Mouse (Mus musculus) brain, embryonic 14.5 days (tissue): ENCODE results near the gene P3h4. TPM values are rescaled to one million over a fixed set of nuclear protein-coding genes. Genes with fewer than 3 reads are reported as not detected.

Experiments
- DNase-seq: peaks from one replicate; pipeline ENCODE4 v3.0.0-alpha.2; 2011; ENCODE audit warnings: low read depth
- CTCF ChIP-seq: fragments of 200-500 bp; IDR thresholded peaks from 2 replicates; pipeline ENCODE4 v1.5.1; 2012; ENCODE audit warnings: inconsistent platforms, mild to moderate bottlenecking, moderate library complexity, borderline replicate concordance; ENCODE audit not compliant: insufficient read depth, insufficient read length; ENCODE audit errors: extremely low read depth
- POLR2A ChIP-seq: fragments of 200-500 bp; IDR thresholded peaks from 2 replicates; pipeline ENCODE4 v1.6.1; 2012; ENCODE audit warnings: mild to moderate bottlenecking, inconsistent platforms, borderline replicate concordance; ENCODE audit not compliant: poor library complexity, insufficient read depth, insufficient read length, severe bottlenecking; ENCODE audit errors: extremely low read depth
- polyA plus RNA-seq: library from polyadenylated mRNA; depleted of rRNA; stranded (reverse); fragments of >200 nt; gene quantifications from 2 replicates; pipeline ENCODE4 v1.2.3, GENCODE M21; 2012

Gene P3h4
- polyA plus RNA-seq, 1 experiment = 21.1 TPM

DNA sequence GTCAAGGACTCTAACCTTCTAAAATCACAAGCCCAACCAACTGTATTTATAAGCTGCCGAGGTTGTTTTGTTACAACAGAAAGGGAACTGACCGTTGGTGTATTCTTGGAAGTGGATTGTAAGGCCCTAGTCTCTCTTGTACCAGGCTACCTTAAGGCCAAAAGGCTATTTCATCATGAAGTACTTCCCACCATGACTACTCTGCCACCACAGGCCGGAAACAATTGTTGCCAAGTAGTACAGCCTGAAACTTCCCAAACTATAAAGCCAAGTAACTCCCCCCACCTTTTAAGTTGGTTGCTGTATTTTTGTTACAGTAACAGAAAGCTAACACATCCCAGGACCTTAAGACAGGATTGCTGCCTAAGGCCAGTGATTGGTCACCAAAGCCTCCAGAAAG, 12.2 kb upstream of the P3h4 start:
- DNase-seq = no peak
- no peak for TF ChIP-seq POLR2A
- no peak for TF ChIP-seq CTCF

DNA sequence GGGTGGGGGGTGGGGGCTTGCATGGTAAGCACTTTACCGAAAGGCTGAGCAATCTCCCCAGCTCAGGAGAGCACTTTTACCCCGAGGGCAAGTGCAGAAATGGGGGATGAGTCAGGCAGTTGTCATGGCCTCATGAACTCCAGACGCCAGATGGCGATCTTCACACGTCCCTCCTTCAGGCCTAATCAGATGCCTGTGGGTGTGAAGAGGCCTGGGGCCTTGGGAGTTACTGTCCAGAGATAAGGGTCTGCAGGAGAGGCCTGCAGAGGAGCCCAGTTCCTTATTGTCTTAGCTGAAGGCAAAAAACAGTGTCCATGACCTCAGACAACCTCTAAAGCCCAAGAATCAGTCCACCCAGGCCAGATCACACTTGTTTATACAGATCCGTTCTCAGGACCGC, 11.2 kb upstream of the P3h4 start:
- DNase-seq = peak; percentile 75

DNA sequence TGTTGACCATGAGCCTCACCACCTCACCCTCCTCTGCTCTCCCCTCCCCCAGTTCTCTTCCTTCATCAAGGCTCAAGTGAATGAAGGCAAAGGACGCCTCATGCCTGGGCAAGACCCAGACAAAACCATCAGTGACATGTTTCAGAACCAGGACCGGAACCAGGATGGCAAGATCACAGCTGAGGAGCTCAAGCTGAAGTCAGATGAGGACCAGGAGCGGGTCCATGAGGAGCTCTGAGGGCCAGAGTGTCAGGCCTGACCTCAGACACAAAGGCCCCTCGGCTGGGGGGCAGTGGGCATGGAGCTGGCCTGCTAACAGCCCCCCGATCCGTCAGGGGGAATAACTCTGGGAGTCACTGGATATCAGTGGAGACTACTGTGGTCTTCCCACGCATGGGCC, 9.2 kb upstream of the P3h4 start:
- DNase-seq = no peak
- TF ChIP-seq CTCF (no peak), POLR2A (no peak)

More for the DNA sequence above, 11.2 kb upstream of the P3h4 start:
- TF ChIP-seq CTCF = peak; percentile 71
- no peak for TF ChIP-seq POLR2A

DNA sequence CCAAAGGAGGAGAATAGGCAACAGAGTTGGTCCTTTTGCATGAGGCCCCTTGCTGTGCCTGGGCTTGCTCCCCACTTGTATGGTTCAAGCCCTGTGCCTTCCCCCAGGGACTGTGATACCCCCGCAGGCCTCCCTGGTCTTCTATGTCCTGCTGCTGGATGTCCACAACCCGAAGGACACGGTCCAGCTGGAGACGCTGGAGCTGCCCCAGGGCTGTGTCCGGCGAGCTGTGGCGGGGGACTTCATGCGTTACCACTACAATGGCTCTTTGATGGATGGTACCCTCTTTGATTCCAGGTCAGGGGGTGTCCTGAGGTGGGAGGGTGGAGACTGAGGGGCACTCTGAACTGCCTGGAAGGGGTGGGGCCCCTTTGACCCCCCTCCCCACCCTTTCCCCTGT, 6.9 kb upstream of the P3h4 start:
- no peak for TF ChIP-seq POLR2A
- no peak for TF ChIP-seq CTCF
- no peak for DNase-seq

DNA sequence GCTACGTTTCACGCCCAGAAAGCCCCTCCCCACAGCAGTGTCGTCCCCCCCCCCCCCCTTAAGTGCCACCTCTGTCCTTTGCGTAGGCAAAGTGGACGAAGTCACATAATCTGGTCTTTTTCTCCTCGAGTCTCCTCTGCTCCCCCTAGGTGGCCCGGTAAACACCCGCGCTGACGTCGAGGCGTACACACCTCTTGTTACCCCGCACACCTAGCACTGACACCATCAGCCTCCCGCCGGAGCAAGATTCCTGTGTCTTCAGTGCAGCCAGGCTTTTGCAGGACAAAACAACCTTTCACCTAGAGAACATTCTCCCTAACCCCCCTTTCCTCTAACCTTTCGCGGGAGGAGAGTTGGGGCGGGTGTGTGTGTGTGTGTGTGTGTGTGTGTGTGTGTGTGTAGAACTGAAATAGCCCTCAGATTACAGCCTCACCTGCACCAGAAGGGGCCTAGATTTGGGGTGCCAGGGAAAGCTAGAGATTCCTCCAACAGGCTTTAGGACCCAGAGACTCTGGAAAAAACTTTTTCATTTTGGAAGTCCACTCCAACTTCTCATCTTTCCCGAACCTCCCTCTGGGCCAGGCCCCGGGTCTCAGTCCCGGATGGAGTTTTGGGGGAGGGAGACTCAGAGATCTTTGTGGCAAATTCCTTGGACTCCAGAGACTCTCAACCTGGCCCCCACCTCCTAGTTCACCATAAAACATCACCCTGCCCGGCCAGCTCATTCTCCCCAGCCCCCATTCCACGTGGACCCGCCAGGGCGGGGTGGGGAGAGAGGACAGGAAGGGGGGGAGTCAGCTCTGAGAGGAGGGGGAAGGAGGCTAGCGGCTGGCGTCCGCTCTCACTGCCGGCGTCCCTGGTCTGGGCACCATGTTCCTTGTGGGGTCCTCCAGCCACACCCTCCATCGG, 532 bp upstream of the P3h4 start, which contains the start of gene Fkbp10:
TSS of gene Fkbp10 (plus strand) at position 784 of the 909 bp plus-strand sequence.
- peak; percentile 43 for DNase-seq
- TF ChIP-seq CTCF = no peak
- no peak for TF ChIP-seq POLR2A

DNA sequence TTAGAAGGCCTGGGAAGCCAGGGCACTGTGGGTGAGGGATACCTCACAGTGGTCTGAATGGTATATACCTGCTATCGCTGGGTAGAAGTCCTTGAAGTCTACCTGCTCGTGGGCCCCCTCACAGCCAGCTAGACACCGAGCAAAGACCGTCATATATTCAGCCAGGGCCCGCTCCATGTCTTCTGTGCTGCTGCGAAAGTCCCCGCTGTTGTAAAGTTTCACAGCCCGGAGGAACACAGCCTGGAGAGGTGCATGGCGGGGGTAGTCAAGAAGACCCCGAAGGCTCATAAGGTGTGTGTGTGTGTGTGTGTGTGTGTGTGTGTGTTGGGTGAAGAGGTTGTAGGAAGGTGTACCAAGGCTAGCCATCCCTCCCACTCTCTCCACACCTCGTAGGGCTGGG, 1.1 kb downstream of the P3h4 start:
- no peak for DNase-seq
- no peak for TF ChIP-seq POLR2A

DNA sequence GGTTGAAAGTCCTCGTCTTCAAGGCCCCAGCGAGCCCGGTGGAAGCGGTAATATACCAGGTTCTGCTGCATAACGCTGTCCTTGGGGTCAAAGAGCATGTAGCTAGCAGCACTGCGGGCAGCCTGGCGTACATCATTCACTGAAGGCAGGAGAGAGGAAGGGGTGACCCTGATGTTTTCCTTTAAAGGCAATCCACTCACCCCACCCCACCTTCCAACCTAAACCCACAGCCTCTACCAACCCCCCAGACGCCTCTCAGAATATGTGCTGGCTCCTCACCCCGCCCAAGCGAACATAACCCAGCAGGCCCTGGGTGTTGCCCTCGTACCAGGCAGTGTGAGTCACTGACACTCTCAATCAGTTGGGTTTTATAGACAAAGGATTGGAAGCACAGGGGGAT, 2.9 kb downstream of the P3h4 start:
- TF ChIP-seq POLR2A = no peak
- TF ChIP-seq CTCF = no peak
- no peak for DNase-seq

DNA sequence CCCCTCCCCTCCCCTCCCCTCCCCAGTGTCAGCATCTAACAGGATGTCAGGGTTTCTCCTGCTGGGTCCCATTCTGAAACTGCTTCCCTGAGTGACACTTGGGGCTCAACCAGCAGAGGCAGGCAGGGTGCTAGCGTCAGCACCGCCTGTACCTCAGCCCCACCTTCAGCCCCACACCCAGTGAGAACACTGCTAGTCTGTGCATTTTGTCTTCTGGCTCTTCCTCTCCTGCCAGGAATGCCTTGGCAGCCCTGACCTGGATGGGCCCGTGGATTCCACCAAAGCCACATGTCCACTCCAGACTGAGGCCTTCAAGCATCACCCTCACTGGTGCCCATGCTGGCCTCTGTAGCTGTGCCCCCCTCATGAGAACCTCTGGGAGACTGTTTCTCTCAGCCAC, 5.0 kb downstream of the P3h4 start:
- TF ChIP-seq CTCF = no peak
- no peak for TF ChIP-seq POLR2A
- DNase-seq = no peak

DNA sequence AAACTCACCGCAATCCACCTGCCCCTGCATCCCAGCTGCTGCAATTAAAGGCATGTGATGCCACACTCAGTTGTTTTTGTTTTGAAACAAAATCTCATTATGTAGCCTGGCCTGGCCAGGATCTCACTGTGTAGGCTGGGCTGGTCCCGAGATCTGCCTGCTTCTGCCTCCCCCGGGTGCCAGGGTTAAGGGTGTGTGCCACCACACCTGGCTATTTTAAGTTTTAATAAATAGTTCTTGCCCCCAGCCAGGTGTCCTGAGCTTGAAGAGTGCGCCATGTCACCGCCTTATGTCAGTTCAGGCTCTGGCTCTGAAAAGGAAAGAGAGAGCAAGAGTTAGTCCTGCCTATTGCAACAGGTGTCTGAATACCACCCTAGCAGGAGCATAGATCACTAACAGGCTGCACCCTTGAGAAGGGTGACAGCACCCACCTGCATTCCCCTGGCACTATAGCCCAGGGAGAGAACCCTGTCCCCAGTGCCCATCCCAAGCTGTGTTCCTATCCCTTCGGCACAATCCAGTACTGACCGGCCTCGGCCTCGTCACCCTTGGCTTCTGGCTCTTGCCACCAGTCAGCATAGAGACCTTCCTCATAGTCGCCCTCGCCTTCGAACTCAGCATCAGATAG, 5.7 kb downstream of the P3h4 start:
- TF ChIP-seq POLR2A (no peak), CTCF (no peak)
- DNase-seq = no peak

DNA sequence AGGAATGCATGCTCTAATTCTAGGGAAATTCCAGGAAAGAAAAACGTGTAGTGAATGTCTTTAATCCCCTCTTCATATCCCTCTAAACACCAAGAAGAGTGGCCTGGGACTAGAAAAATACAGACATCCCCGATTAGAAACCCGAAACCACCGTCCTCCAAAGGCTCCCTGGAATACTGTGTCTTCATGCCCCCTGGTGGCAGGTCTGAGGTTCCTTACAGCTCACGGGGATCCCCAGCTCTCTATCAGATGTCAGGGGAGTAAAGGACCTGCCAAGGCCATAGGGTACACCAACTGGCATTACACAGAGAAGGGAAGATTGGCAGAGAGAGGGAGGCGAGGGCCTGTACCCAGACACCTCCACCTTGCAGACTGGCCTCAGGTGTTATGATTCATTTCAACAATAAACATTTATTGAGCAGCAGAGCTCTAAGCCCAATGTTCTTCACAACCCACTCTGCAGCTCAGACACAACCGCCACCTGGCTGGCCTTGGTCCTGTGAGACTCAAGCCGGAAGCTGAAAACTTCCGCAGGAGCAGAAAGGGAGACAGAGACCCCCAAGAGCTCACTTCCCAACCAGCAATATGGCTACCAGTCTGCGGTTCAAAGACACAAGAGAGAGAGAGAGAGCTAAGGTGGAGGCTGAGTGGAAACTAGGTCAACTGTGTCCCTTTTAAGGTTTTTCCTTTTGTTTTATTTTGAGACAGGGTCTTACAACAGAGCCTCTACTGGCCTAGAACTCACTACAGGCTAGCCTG, 6.4 kb downstream of the P3h4 start:
- peak; percentile 71 for DNase-seq
- TF ChIP-seq POLR2A = no peak
- TF ChIP-seq CTCF = peak; percentile 76

DNA sequence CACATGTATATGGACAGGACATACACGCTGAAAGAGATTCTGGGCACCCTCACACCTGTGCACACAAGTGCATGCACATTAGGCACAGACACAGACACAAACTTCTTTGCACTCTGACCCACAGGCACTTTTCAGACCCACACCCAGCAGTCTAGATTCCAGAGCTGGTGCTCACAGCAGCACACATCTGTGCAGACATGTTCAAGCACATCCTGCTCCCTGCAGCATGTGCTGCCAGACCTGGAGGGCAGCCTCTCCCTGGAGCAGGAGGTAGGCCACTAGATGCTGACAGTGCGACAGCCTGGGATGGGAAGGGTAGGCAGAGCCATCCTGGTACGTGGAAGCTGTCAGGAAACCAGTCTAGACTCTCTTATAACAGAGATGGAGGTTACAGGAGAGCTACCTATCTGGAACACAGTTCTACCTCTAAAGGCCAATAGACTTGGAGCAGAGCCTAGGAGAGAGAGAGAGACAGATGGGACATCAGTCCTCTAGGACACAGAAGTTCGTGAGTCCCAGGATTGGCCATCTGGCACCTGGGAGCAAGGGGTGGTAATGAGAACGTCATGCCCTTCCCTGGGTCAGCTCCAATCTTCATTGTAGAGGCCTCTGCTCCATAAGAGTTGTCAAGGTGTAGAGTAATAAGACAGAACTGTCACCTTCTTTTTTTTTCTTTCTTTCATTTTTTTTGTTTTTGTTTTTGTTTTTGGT, 7.5 kb downstream of the P3h4 start:
- no peak for DNase-seq
- TF ChIP-seq POLR2A = no peak
- TF ChIP-seq CTCF = no peak

DNA sequence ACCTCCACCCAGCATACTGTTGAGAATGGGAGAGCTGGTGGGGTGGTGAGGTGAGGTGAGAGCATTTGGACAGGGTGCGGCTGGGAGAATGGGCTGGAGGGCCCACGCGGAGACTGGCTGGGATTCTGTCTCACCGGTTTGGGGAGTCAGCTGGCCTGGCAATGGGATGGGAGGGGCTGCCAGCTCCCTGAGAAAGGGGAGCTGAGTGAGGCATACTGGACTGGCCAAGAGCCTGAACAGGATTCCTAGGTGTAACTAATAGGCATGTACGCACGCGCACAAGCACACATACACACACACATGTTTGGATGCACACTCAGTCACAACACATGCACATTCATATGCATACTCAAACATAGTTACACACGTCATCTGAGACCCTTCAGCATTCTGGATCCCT, 8.4 kb downstream of the P3h4 start:
- no peak for TF ChIP-seq POLR2A
- TF ChIP-seq CTCF = no peak
- no peak for DNase-seq
